Mouse (Mus musculus) ES-Bruce4 (cell line): Measurements from ENCODE around the gene Ppp2r5c.

Experiments used
- CTCF ChIP-seq: IDR thresholded peaks from one replicate; pipeline ENCODE4 v1.8.1; 2011; ENCODE audit warnings: low read depth, low read length
- POLR2A ChIP-seq: IDR thresholded peaks from one replicate; pipeline ENCODE4 v1.8.1; 2011; ENCODE audit warnings: low read length; ENCODE audit not compliant: insufficient read depth

GRCm38 (mm10) chr12:110471426-110471825, 24.5 kb downstream of the Ppp2r5c start:
- no peak for TF ChIP-seq CTCF
- TF ChIP-seq POLR2A, result no peak
